Mouse (Mus musculus): Measurements from ENCODE around the gene Gjb6. TPM values are rescaled to one million over a fixed set of nuclear protein-coding genes. Genes with fewer than 3 reads are reported as not detected.

Gjb6 gene
- 1.1 and 25.5 TPM in 2 replicates for polyA plus RNA-seq (2014; fragmentation: Nextera tagmentation; extraction: Ambion mirVana)

GRCm38 (mm10) chr14:57133161-57133661 is at the start of gene Gjb6:
Gjb6 (minus strand) TSS chr14:57133611.
- peaks cover 16% of the 10 kb centered on the region for H3K27me3 ChIP-seq (ENCODE audit: control insufficient read depth, insufficient read depth, low read length)
- H3K27ac ChIP-seq (ENCODE audit: low read depth, low read length): no peak within 1 kb of the TSS
- peak within 1 kb of the TSS; percentile 33 for H3K4me3 ChIP-seq (ENCODE audit: low read depth, low read length)
- peak within 1 kb of the TSS; percentile 39; the same call in 1 of the 2 replicates for H3K9ac ChIP-seq (replicated peaks; ENCODE audit: low read depth, low read length)
- H3K36me3 ChIP-seq (ENCODE audit: control insufficient read depth, insufficient read depth, low read length): no peaks in the 10 kb centered on the region
- H3K9me3 ChIP-seq (ENCODE audit: control insufficient read depth, low read length): no peaks in the 10 kb centered on the region
- H3K4me1 ChIP-seq (ENCODE audit: control insufficient read depth, insufficient read depth, low read length): peaks cover 7% of the 10 kb centered on the region
- WGBS: 3% methylated on average over 33 of the region's 33 CpGs
- ATAC-seq (ENCODE audit: low read depth): peak; percentile 63
- H3K4me2 ChIP-seq (ENCODE audit: low read depth, low read length): peak within 1 kb of the TSS; percentile 67

DNA sequence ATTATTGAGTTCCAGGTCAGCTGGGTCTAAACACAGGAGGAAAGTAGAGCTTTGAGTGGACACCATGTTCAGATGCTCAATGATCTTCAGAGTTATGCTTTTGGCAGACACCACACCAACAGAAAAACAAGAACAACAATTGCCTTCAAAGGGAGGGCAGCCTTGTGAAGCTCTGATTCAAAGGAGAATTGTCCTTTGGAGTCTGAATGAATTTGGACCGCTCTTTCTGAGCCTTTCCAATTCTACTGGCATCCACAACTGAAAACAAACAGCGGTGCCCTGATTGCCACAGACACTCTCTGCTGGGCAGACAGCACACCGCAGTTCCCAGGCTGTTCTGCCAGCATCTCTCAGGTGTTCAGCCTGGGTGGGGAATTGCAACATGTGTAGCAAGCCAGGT is 32.1 kb upstream of the Gjb6 start:
- no peak for ATAC-seq (ENCODE audit: low read depth)
- no peaks in the 10 kb centered on the region for H3K4me1 ChIP-seq (ENCODE audit: control insufficient read depth, insufficient read depth, low read length)
- no peak overlapping the region for H3K4me2 ChIP-seq (ENCODE audit: low read depth, low read length)
- WGBS: 78% methylated on average over 3 of the region's 3 CpGs
- H3K4me3 ChIP-seq (ENCODE audit: low read depth, low read length): no peak overlapping the region
- H3K27ac ChIP-seq (ENCODE audit: low read depth, low read length): no peak overlapping the region
- H3K27me3 ChIP-seq (ENCODE audit: control insufficient read depth, insufficient read depth, low read length): no peaks in the 10 kb centered on the region
- no peak overlapping the region for H3K9ac ChIP-seq (replicated peaks; ENCODE audit: low read depth, low read length)
- no peaks in the 10 kb centered on the region for H3K36me3 ChIP-seq (ENCODE audit: control insufficient read depth, insufficient read depth, low read length)
- no peaks in the 10 kb centered on the region for H3K9me3 ChIP-seq (ENCODE audit: control insufficient read depth, low read length)

DNA sequence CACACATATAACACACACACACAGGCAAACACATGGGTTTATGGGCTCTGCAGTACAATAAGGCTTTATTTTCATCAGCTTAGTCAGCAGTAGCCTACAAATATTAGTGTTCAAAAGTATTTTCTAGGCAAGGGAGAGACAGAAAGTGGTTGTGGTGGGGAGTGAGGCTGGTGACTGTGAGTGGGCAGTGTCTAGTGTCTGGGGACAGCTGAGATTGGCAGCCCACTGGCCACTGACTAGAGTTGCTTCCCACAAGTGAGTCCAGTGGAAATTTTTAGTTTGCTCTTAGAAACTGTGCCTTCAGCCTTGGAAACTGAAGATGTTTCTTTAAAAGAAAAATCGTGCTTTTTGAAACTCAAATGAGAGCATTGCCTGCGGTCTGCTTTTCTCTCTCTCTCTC is 28.4 kb upstream of the Gjb6 start:
- Histone ChIP-seq H3K4me2 (ENCODE audit: low read depth, low read length) (no peak overlapping the region), H3K4me1 (ENCODE audit: control insufficient read depth, insufficient read depth, low read length) (no peaks in the 10 kb centered on the region), H3K9me3 (ENCODE audit: control insufficient read depth, low read length) (no peaks in the 10 kb centered on the region), H3K9ac (replicated peaks; ENCODE audit: low read depth, low read length) (no peak overlapping the region), H3K36me3 (ENCODE audit: control insufficient read depth, insufficient read depth, low read length) (no peaks in the 10 kb centered on the region), H3K27me3 (ENCODE audit: control insufficient read depth, insufficient read depth, low read length) (no peaks in the 10 kb centered on the region), H3K4me3 (ENCODE audit: low read depth, low read length) (no peak overlapping the region), H3K27ac (ENCODE audit: low read depth, low read length) (no peak overlapping the region)
- no peak for ATAC-seq (ENCODE audit: low read depth)
- WGBS: 48% methylated on average over 2 of the region's 2 CpGs

DNA sequence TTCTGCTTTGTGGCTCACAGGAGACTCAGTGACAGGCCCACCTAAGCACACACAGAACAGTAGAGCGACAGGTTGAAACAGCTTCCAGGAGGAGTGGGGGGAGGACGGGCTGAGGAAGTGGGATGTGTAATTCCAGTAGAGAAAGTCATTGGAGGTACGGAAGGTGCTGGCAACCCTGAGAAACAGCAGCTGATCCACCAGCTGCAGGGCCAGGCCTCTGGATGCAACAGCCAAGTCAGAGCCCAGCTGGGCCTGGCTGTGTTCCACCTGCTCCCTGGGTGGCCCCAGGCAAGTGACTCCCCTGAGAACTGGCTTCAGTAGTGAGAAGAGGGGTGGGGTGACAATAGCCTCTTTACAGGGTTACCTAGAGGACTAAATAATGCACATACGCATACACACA is 27.8 kb upstream of the Gjb6 start:
- Histone ChIP-seq H3K9me3 (ENCODE audit: control insufficient read depth, low read length) (no peaks in the 10 kb centered on the region), H3K36me3 (ENCODE audit: control insufficient read depth, insufficient read depth, low read length) (no peaks in the 10 kb centered on the region), H3K4me1 (ENCODE audit: control insufficient read depth, insufficient read depth, low read length) (no peaks in the 10 kb centered on the region), H3K27me3 (ENCODE audit: control insufficient read depth, insufficient read depth, low read length) (no peaks in the 10 kb centered on the region), H3K27ac (ENCODE audit: low read depth, low read length) (no peak overlapping the region), H3K4me3 (ENCODE audit: low read depth, low read length) (no peak overlapping the region), H3K4me2 (ENCODE audit: low read depth, low read length) (no peak overlapping the region), H3K9ac (replicated peaks; ENCODE audit: low read depth, low read length) (no peak overlapping the region)
- 46% methylated on average over 4 of the region's 4 CpGs for WGBS
- ATAC-seq (ENCODE audit: low read depth): peak; percentile 66; the same call in 1 of the 2 replicates

GRCm38 (mm10) chr14:57154916-57155315 is 21.5 kb upstream of the Gjb6 start:
- no peak for ATAC-seq (ENCODE audit: low read depth)
- Histone ChIP-seq H3K27ac (ENCODE audit: low read depth, low read length) (no peak overlapping the region), H3K4me2 (ENCODE audit: low read depth, low read length) (no peak overlapping the region), H3K4me1 (ENCODE audit: control insufficient read depth, insufficient read depth, low read length) (no peaks in the 10 kb centered on the region), H3K9me3 (ENCODE audit: control insufficient read depth, low read length) (no peaks in the 10 kb centered on the region), H3K36me3 (ENCODE audit: control insufficient read depth, insufficient read depth, low read length) (no peaks in the 10 kb centered on the region), H3K27me3 (ENCODE audit: control insufficient read depth, insufficient read depth, low read length) (no peaks in the 10 kb centered on the region), H3K4me3 (ENCODE audit: low read depth, low read length) (no peak overlapping the region), H3K9ac (replicated peaks; ENCODE audit: low read depth, low read length) (no peak overlapping the region)
- 37% methylated on average over 6 of the region's 6 CpGs for WGBS

DNA sequence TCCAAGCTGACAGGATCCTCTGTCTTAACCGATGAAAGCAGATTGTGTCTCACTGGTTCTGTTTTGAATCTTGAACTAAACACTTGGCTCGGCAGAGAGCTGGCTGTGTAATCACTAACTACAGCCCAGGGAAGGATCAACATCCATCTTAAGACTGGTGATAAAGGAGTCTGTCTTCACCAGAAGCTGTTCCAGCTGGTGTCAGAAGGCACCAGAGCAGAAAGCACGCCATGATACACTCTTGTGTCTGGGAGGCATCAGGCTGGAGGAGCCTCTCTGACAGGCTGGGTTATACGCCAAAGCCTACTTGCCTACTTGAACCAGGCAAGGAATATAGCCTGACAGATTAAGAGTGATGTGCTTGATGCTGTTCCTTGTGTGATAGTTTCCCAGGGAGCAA is 12.3 kb upstream of the Gjb6 start:
- Histone ChIP-seq H3K36me3 (ENCODE audit: control insufficient read depth, insufficient read depth, low read length) (no peaks in the 10 kb centered on the region), H3K4me1 (ENCODE audit: control insufficient read depth, insufficient read depth, low read length) (no peaks in the 10 kb centered on the region), H3K27ac (ENCODE audit: low read depth, low read length) (no peak overlapping the region), H3K9me3 (ENCODE audit: control insufficient read depth, low read length) (no peaks in the 10 kb centered on the region), H3K4me2 (ENCODE audit: low read depth, low read length) (no peak overlapping the region), H3K27me3 (ENCODE audit: control insufficient read depth, insufficient read depth, low read length) (no peaks in the 10 kb centered on the region), H3K9ac (replicated peaks; ENCODE audit: low read depth, low read length) (no peak overlapping the region), H3K4me3 (ENCODE audit: low read depth, low read length) (no peak overlapping the region)
- 54% methylated on average over 4 of the region's 4 CpGs for WGBS
- no peak for ATAC-seq (ENCODE audit: low read depth)

GRCm38 (mm10) chr14:57135265-57135664 is 1.9 kb upstream of the Gjb6 start:
- Histone ChIP-seq H3K36me3 (ENCODE audit: control insufficient read depth, insufficient read depth, low read length) (no peaks in the 10 kb centered on the region), H3K27me3 (ENCODE audit: control insufficient read depth, insufficient read depth, low read length) (peaks cover 16% of the 10 kb centered on the region), H3K4me3 (ENCODE audit: low read depth, low read length) (no peak overlapping the region), H3K4me2 (ENCODE audit: low read depth, low read length) (no peak overlapping the region), H3K27ac (ENCODE audit: low read depth, low read length) (no peak overlapping the region), H3K9me3 (ENCODE audit: control insufficient read depth, low read length) (no peaks in the 10 kb centered on the region), H3K4me1 (ENCODE audit: control insufficient read depth, insufficient read depth, low read length) (peaks cover 7% of the 10 kb centered on the region), H3K9ac (replicated peaks; ENCODE audit: low read depth, low read length) (no peak overlapping the region)
- ATAC-seq (ENCODE audit: low read depth): no peak
- WGBS: 10% methylated on average over 8 of the region's 8 CpGs

DNA sequence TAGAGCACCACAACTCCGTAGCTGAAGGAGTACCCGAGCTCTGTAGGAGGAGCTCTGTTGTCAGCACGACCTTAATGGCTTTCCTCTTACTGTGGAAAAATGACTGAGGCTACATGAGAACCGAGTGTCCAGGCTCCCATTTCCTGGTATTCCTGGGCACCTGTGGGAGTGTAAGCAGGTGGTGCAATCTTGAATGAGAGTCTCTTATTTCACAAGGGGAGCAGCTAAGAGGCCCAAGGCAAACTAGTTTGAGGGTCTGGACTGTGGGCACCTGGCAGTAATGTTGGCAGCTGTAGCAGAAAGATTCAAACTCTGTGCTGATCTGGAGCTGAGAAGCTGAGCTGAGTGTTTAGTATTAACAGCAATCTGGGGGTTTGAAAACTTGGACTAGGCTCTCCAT is 6.0 kb downstream of the Gjb6 start:
- WGBS: 76% methylated on average over 4 of the region's 4 CpGs
- Histone ChIP-seq H3K9ac (replicated peaks; ENCODE audit: low read depth, low read length) (no peak overlapping the region), H3K36me3 (ENCODE audit: control insufficient read depth, insufficient read depth, low read length) (no peaks in the 10 kb centered on the region), H3K27me3 (ENCODE audit: control insufficient read depth, insufficient read depth, low read length) (peaks cover 5% of the 10 kb centered on the region; the same call in 1 of the 2 replicates), H3K9me3 (ENCODE audit: control insufficient read depth, low read length) (no peaks in the 10 kb centered on the region), H3K27ac (ENCODE audit: low read depth, low read length) (no peak overlapping the region), H3K4me3 (ENCODE audit: low read depth, low read length) (no peak overlapping the region), H3K4me1 (ENCODE audit: control insufficient read depth, insufficient read depth, low read length) (no peaks in the 10 kb centered on the region), H3K4me2 (ENCODE audit: low read depth, low read length) (no peak overlapping the region)
- no peak for ATAC-seq (ENCODE audit: low read depth)

DNA sequence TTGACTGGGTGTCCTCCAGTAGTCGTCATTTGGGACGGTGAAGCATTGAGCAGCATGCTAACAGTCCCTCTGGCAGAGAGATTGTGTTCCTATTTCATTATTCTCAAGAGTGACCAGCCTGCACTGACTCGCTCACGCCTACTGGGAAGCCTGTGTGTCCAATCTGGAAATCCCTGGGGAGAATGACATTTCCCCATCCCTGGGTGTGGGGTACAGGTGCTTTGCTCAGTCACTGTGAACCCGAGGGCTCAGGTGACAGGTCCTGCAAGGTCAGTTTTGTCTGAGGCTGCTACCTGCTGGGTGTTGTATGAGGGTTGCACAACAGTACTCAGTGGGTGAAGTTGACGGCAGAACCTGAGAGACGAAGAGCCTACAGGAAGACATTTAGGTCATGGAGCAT is 11.1 kb downstream of the Gjb6 start:
- no peak overlapping the region for H3K4me2 ChIP-seq (ENCODE audit: low read depth, low read length)
- H3K27ac ChIP-seq (ENCODE audit: low read depth, low read length): no peak overlapping the region
- H3K4me3 ChIP-seq (ENCODE audit: low read depth, low read length): no peak overlapping the region
- no peaks in the 10 kb centered on the region for H3K9me3 ChIP-seq (ENCODE audit: control insufficient read depth, low read length)
- 87% methylated on average over 7 of the region's 7 CpGs for WGBS
- H3K27me3 ChIP-seq (ENCODE audit: control insufficient read depth, insufficient read depth, low read length): no peaks in the 10 kb centered on the region
- H3K36me3 ChIP-seq (ENCODE audit: control insufficient read depth, insufficient read depth, low read length): no peaks in the 10 kb centered on the region
- no peaks in the 10 kb centered on the region for H3K4me1 ChIP-seq (ENCODE audit: control insufficient read depth, insufficient read depth, low read length)
- H3K9ac ChIP-seq (replicated peaks; ENCODE audit: low read depth, low read length): no peak overlapping the region
- no peak for ATAC-seq (ENCODE audit: low read depth)
